ENCODE assay signal across 8 mouse cellular contexts in genomic region chrX:73715476-73716108, GRCm38 (mm10). TPM values are rescaled to one million over a fixed set of nuclear protein-coding genes. Genes with fewer than 3 reads are reported as not detected.
DNase-seq lines count a peak whose midpoint lies in the region; ATAC-seq and TF ChIP-seq lines count a peak whose summit lies in the region.

No protein-coding gene starts in this region.

- H3K4me3 ChIP-seq in bone marrow, adult 2 months (replicated peaks; ENCODE audit: control insufficient read depth, low read depth, low read length): peak overlapping the region; percentile 90
- peak overlapping the region; percentile 85 for H3K4me3 ChIP-seq in embryonic fibroblast, embryonic 13.5 days (ENCODE audit: insufficient read depth, low read length)

- peaks cover 1% of the 10 kb centered on the region; the same call in 1 of the 2 replicates for H3K4me1 ChIP-seq in bone marrow, adult 2 months (ENCODE audit: control insufficient read depth, insufficient read depth, low read length)
- peaks cover 12% of the 10 kb centered on the region for H3K4me1 ChIP-seq in embryonic fibroblast, embryonic 13.5 days (ENCODE audit: control insufficient read depth, insufficient read depth, low read length)

- no peak for TF ChIP-seq POLR2A in bone marrow, adult 2 months (IDR thresholded peaks at IDR 0.05; ENCODE audit: borderline replicate concordance, control insufficient read depth, low read depth, low read length)
- TF ChIP-seq POLR2A in embryonic fibroblast, embryonic 13.5 days (IDR thresholded peaks at IDR 0.05; ENCODE audit: low read depth, low read length): no peak

- DNase-seq in layer of hippocampus, adult 11-12 months (ENCODE audit: low spot score): peak; percentile 25
- DNase-seq in layer of hippocampus, adult 9-10 months (ENCODE audit: low spot score): no peak
- peak; percentile 18 to 47 for DNase-seq in heart, postnatal 14 days
- DNase-seq in layer of hippocampus, postnatal 36 days: peak; percentile 6
- peak; percentile 57 for DNase-seq in splenic B cell, adult 2 months (ENCODE audit: low read depth, low spot score)

- ATAC-seq in megakaryocyte-erythroid progenitor cell, adult 5-6 weeks (replicated peaks; ENCODE audit: low FRiP score, low TSS enrichment, poor library complexity, severe bottlenecking): peak; percentile 21

- intact Hi-C loops in heart, postnatal 14 days (cut with DNase I): loop anchor here (2.0 to 10.0 kb wide), 2 partner anchors 71 to 229 kb away; partner anchors contain the start of genes Idh3g and Ssr4

- no peak; the same call in 1 of the 2 replicates for TF ChIP-seq CTCF in bone marrow, adult 2 months (IDR thresholded peaks at IDR 0.05; ENCODE audit: control insufficient read depth, insufficient read depth, low read length)
- TF ChIP-seq CTCF in embryonic fibroblast, embryonic 13.5 days (IDR thresholded peaks at IDR 0.05; ENCODE audit: borderline replicate concordance, insufficient read depth, low read length): no peak

- WGBS in bone marrow, adult 2 months: 18% methylated on average over 21 of the region's 21 CpGs

- H3K27me3 ChIP-seq in splenic B cell, adult 2 months (ENCODE audit: control insufficient read depth, insufficient read depth, low read length, poor library complexity, severe bottlenecking): no peaks in the 10 kb centered on the region

- peak overlapping the region; percentile 92 for H3K27ac ChIP-seq in bone marrow, adult 2 months (ENCODE audit: control insufficient read depth, insufficient read depth, low read depth, low read length, poor library complexity)
- peak overlapping the region; percentile 69 for H3K27ac ChIP-seq in embryonic fibroblast, embryonic 13.5 days (ENCODE audit: insufficient read depth, low read length)

- no peaks in the 10 kb centered on the region for H3K36me3 ChIP-seq in splenic B cell, adult 2 months (ENCODE audit: control insufficient read depth, insufficient read depth, low read length, poor library complexity, severe bottlenecking)

RNA-seq across cellular contexts. Expression of gene Bcap31, which starts 0.4 kb away (rescaled TPM):
- 52.5 and 94.6 TPM in 2 replicates for polyA plus RNA-seq in bone marrow, adult 2 months (2011; ENCODE audit: insufficient read depth, insufficient read length, low replicate concordance, missing spikeins)
- 207 and 261 TPM in 2 replicates for polyA plus RNA-seq in embryonic fibroblast, embryonic 13.5 days (2011; ENCODE audit: insufficient read length, low read depth, missing spikeins)
- 10 to 100 TPM; 75.8 to 89.6 TPM for total RNA-seq in heart, postnatal 14 days (2021)
- 10 to 100 TPM; 83.2 to 85.3 TPM for total RNA-seq in layer of hippocampus, postnatal 36 days (2021)
- total RNA-seq in megakaryocyte-erythroid progenitor cell, adult 5-6 weeks (2014; fragmentation: Nextera tagmentation): 117 and 129 TPM in 2 replicates
- total RNA-seq in megakaryocyte-erythroid progenitor cell, adult 5-6 weeks (2017): 177 and 215 TPM in 2 replicates

RNA-seq across cellular contexts. Expression of gene Abcd1, which starts 0.8 kb away (rescaled TPM):
- 12.6 and 17.6 TPM in 2 replicates for polyA plus RNA-seq in bone marrow, adult 2 months (2011; ENCODE audit: insufficient read depth, insufficient read length, low replicate concordance, missing spikeins)
- polyA plus RNA-seq in embryonic fibroblast, embryonic 13.5 days (2011; ENCODE audit: insufficient read length, low read depth, missing spikeins): 12.3 and 14.7 TPM in 2 replicates
- 10 to 100 TPM; 27.8 TPM for total RNA-seq in heart, postnatal 14 days (2021)
- 10 to 100 TPM; 11.7 to 12.1 TPM for total RNA-seq in layer of hippocampus, postnatal 36 days (2021)
- total RNA-seq in megakaryocyte-erythroid progenitor cell, adult 5-6 weeks (2014; fragmentation: Nextera tagmentation): 8.9 and 12.1 TPM in 2 replicates
- total RNA-seq in megakaryocyte-erythroid progenitor cell, adult 5-6 weeks (2017): 3.5 and 6.4 TPM in 2 replicates

RNA-seq across cellular contexts. Expression of gene Plxnb3, which starts 41.3 kb away (rescaled TPM):
- polyA plus RNA-seq in bone marrow, adult 2 months (2011; ENCODE audit: insufficient read depth, insufficient read length, low replicate concordance, missing spikeins): 0.32 TPM in 1 of 2 replicates, not detected in the other
- polyA plus RNA-seq in embryonic fibroblast, embryonic 13.5 days (2011; ENCODE audit: insufficient read length, low read depth, missing spikeins): 0.25 TPM in 1 of 2 replicates, not detected in the other
- total RNA-seq in heart, postnatal 14 days (2021): 1 to 10 TPM; 1.0 to 1.2 TPM
- 10 to 100 TPM; 12.0 to 15.5 TPM for total RNA-seq in layer of hippocampus, postnatal 36 days (2021)
- total RNA-seq in megakaryocyte-erythroid progenitor cell, adult 5-6 weeks (2014; fragmentation: Nextera tagmentation): not detected in 2 replicates
- 0.19 TPM in 1 of 2 replicates, not detected in the other for total RNA-seq in megakaryocyte-erythroid progenitor cell, adult 5-6 weeks (2017)

RNA-seq across cellular contexts. Expression of gene Slc6a8, which starts 42.6 kb away (rescaled TPM):
- 3.5 and 7.7 TPM in 2 replicates for polyA plus RNA-seq in bone marrow, adult 2 months (2011; ENCODE audit: insufficient read depth, insufficient read length, low replicate concordance, missing spikeins)
- polyA plus RNA-seq in embryonic fibroblast, embryonic 13.5 days (2011; ENCODE audit: insufficient read length, low read depth, missing spikeins): 105 and 113 TPM in 2 replicates
- 100 to 1,000 TPM; 109 to 112 TPM for total RNA-seq in heart, postnatal 14 days (2021)
- total RNA-seq in layer of hippocampus, postnatal 36 days (2021): 100 to 1,000 TPM in 1 of 2 experiments, 10 to 100 TPM in 1; 92.0 to 100 TPM
- total RNA-seq in megakaryocyte-erythroid progenitor cell, adult 5-6 weeks (2014; fragmentation: Nextera tagmentation): 2.0 TPM in 1 of 2 replicates, not detected in the other
- total RNA-seq in megakaryocyte-erythroid progenitor cell, adult 5-6 weeks (2017): 0.34 TPM in 1 of 2 replicates, not detected in the other

RNA-seq across cellular contexts. Expression of gene Pnck, which starts 55.7 kb away (rescaled TPM):
- polyA plus RNA-seq in bone marrow, adult 2 months (2011; ENCODE audit: insufficient read depth, insufficient read length, low replicate concordance, missing spikeins): 1.7 and 2.2 TPM in 2 replicates
- polyA plus RNA-seq in embryonic fibroblast, embryonic 13.5 days (2011; ENCODE audit: insufficient read length, low read depth, missing spikeins): 3.2 and 4.3 TPM in 2 replicates
- 1 to 10 TPM; 4.3 to 6.8 TPM for total RNA-seq in heart, postnatal 14 days (2021)
- 100 to 1,000 TPM; 107 to 123 TPM for total RNA-seq in layer of hippocampus, postnatal 36 days (2021)
- total RNA-seq in megakaryocyte-erythroid progenitor cell, adult 5-6 weeks (2014; fragmentation: Nextera tagmentation): 2.7 TPM in 1 of 2 replicates, not detected in the other
- total RNA-seq in megakaryocyte-erythroid progenitor cell, adult 5-6 weeks (2017): not detected in 2 replicates

Comparison
In these comparisons a context has a peak if more than half of its experiments do, and no peak if none do; other contexts are left out.
1. RNA of gene Plxnb3, which starts 41.3 kb away (total RNA-seq): 12.0 to 15.5 TPM in layer of hippocampus, postnatal 36 days; 1.0 to 1.2 TPM in heart, postnatal 14 days and 0.19 TPM in megakaryocyte-erythroid progenitor cell, adult 5-6 weeks; every median in the first group is over 4 times any median in the second.